Mouse (Mus musculus) c-Kit-positive CD71-negative TER-119-negative erythroid progenitor cells, embryonic 14.5 days (primary cell): Measurements from ENCODE around the gene Mon1a.

ENCODE experiments used
- DNase-seq: peaks from one replicate; pipeline ENCODE4 v3.0.0-alpha.2; 2013; ENCODE audit warnings: low read depth

The Mon1a gene

GRCm38 (mm10) chr9:107949184-107949921, 61.4 kb downstream of the Mon1a start:
- no peak for DNase-seq

- DNase-seq = no peak
These were observed 61.9 kb downstream of the Mon1a start, which contains the start of gene Traip for GRCm38 (mm10) chr9:107949922-107950235. Traip (plus strand) TSS chr9:107950136.

GRCm38 (mm10) chr9:107950460-107951355, 62.8 kb downstream of the Mon1a start:
- DNase-seq = peak; percentile 78
